In the genomic region with DNA sequence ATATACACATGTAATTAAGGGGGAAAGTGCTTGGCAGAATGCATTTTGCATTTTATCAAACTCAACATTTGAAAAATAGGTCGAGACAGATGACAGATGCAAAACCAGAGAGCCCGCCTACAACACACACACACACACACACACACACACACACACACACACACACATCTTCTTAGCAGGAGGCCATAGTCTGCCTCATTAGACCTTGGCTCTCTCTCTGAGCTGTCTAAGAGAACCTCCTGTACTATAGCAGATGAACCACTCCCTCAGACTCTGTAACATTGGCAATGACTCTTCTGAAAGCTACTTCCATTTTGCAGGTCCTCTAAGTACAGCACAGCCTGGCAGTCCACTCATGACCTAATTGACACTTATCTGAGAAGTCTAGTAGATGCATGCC, we compare ENCODE assay signal across 17 mouse cellular contexts.
A peak's percentile ranks its signal among the peaks of the same experiment; 100 is the strongest.
DNase-seq lines count a peak whose midpoint lies in the region; ATAC-seq and TF ChIP-seq lines count a peak whose summit lies in the region.
"Had no signal": no experiment of that assay in that cellular context is flagged by ENCODE, and none has a peak within 500 bp of the region (broad histone marks: within the 10 kb centered on the region; RNA-seq: fewer than 3 reads in every experiment).

No protein-coding gene starts in this region.

- DNase-seq in embryonic facial prominence, embryonic 10.5 days (ENCODE audit: low spot score), result no peak
- peak; percentile 6 for DNase-seq in lung, embryonic 14.5 days
- no peak for DNase-seq in lung, postnatal 36 days
- DNase-seq: adrenal gland, postnatal 14 days; cerebellum, adult 2 months; gastrocnemius, postnatal 14 days; heart, postnatal 36 days had no signal

- H3K36me3 ChIP-seq in embryonic facial prominence, embryonic 12.5 days, result no peaks in the 10 kb centered on the region
- H3K36me3 ChIP-seq in embryonic facial prominence, embryonic 10.5 days (replicated peaks), result no peaks in the 10 kb centered on the region
- H3K36me3 ChIP-seq in lung, embryonic 14.5 days (ENCODE audit: insufficient read depth), result no peaks in the 10 kb centered on the region
- H3K36me3 ChIP-seq in embryonic facial prominence, embryonic 13.5 days, result no peaks in the 10 kb centered on the region
- no peaks in the 10 kb centered on the region for H3K36me3 ChIP-seq in forebrain, embryonic 16.5 days (ENCODE audit: control insufficient read depth, insufficient read depth)
- H3K36me3 ChIP-seq: heart, embryonic 12.5 days; hindbrain, embryonic 15.5 days had no signal

- TF ChIP-seq CTCF in lung, embryonic 14.5 days (IDR thresholded peaks at IDR 0.05; ENCODE audit: low read depth), result no peak

- peaks cover 14% of the 10 kb centered on the region for H3K4me1 ChIP-seq in embryonic facial prominence, embryonic 12.5 days
- H3K4me1 ChIP-seq in embryonic facial prominence, embryonic 10.5 days, result peaks cover 12% of the 10 kb centered on the region
- H3K4me1 ChIP-seq in lung, embryonic 14.5 days (ENCODE audit: insufficient read depth), result no peaks in the 10 kb centered on the region
- peaks cover 38% of the 10 kb centered on the region for H3K4me1 ChIP-seq in embryonic facial prominence, embryonic 13.5 days
- no peaks in the 10 kb centered on the region for H3K4me1 ChIP-seq in forebrain, embryonic 16.5 days (replicated peaks; ENCODE audit: control insufficient read depth, insufficient read depth, low read length)
- H3K4me1 ChIP-seq: forebrain, embryonic 13.5 days; heart, embryonic 12.5 days; hindbrain, embryonic 15.5 days had no signal

- H3K9ac ChIP-seq in embryonic facial prominence, embryonic 12.5 days, result no peak overlapping the region
- H3K9ac ChIP-seq in lung, embryonic 14.5 days, result no peak overlapping the region
- H3K9ac ChIP-seq in embryonic facial prominence, embryonic 13.5 days, result no peak overlapping the region
- H3K9ac ChIP-seq in forebrain, embryonic 16.5 days (replicated peaks; ENCODE audit: low read depth, low read length), result no peak overlapping the region
- H3K9ac ChIP-seq: forebrain, embryonic 13.5 days; heart, embryonic 12.5 days; hindbrain, embryonic 15.5 days had no signal

- H3K27me3 ChIP-seq in embryonic facial prominence, embryonic 12.5 days, result no peaks in the 10 kb centered on the region
- H3K27me3 ChIP-seq in embryonic facial prominence, embryonic 10.5 days (replicated peaks; ENCODE audit: low read depth, poor library complexity, severe bottlenecking), result no peaks in the 10 kb centered on the region
- no peaks in the 10 kb centered on the region for H3K27me3 ChIP-seq in lung, embryonic 14.5 days (ENCODE audit: insufficient read depth, low read length)
- no peaks in the 10 kb centered on the region for H3K27me3 ChIP-seq in embryonic facial prominence, embryonic 13.5 days
- H3K27me3 ChIP-seq in forebrain, embryonic 16.5 days (replicated peaks; ENCODE audit: control insufficient read depth, insufficient read depth, low read length), result no peaks in the 10 kb centered on the region
- H3K27me3 ChIP-seq: CH12.LX; forebrain, embryonic 13.5 days; heart, embryonic 12.5 days; hindbrain, embryonic 15.5 days; Patski had no signal

- no peaks in the 10 kb centered on the region for H3K9me3 ChIP-seq in embryonic facial prominence, embryonic 12.5 days
- no peaks in the 10 kb centered on the region for H3K9me3 ChIP-seq in embryonic facial prominence, embryonic 10.5 days
- no peaks in the 10 kb centered on the region for H3K9me3 ChIP-seq in lung, embryonic 14.5 days (ENCODE audit: low read depth, low read length)
- H3K9me3 ChIP-seq in embryonic facial prominence, embryonic 13.5 days, result no peaks in the 10 kb centered on the region
- H3K9me3 ChIP-seq in forebrain, embryonic 16.5 days (ENCODE audit: control insufficient read depth, low read length), result no peaks in the 10 kb centered on the region
- H3K9me3 ChIP-seq: forebrain, embryonic 13.5 days; heart, embryonic 12.5 days; hindbrain, embryonic 15.5 days had no signal

- no peak for ATAC-seq in embryonic facial prominence, embryonic 12.5 days (ENCODE audit: insufficient number of reproducible peaks, insufficient read depth, low FRiP score, low TSS enrichment)
- ATAC-seq in lung, embryonic 14.5 days (ENCODE audit: insufficient read depth), result no peak
- ATAC-seq in embryonic facial prominence, embryonic 13.5 days (ENCODE audit: insufficient number of reproducible peaks, insufficient read depth, low FRiP score, low TSS enrichment, low read depth), result no peak
- no peak for ATAC-seq in forebrain, embryonic 16.5 days
- ATAC-seq: activated CD4-positive, CD25-positive, alpha-beta regulatory T cell, adult 4 months; forebrain, embryonic 13.5 days; intestine, embryonic 16.5 days; Patski had no signal

- H3K27ac ChIP-seq in embryonic facial prominence, embryonic 12.5 days, result peak overlapping the region; percentile 51; the same call in 1 of the 2 replicates
- H3K27ac ChIP-seq in embryonic facial prominence, embryonic 10.5 days (replicated peaks), result no peak overlapping the region
- no peak overlapping the region for H3K27ac ChIP-seq in lung, embryonic 14.5 days (ENCODE audit: low read depth)
- peak overlapping the region; percentile 51 for H3K27ac ChIP-seq in embryonic facial prominence, embryonic 13.5 days
- H3K27ac ChIP-seq in forebrain, embryonic 16.5 days (ENCODE audit: low read length), result no peak overlapping the region
- H3K27ac ChIP-seq: forebrain, embryonic 13.5 days; hindbrain, embryonic 15.5 days had no signal

- WGBS in embryonic facial prominence, embryonic 12.5 days, result 39% methylated on average over 2 of the region's 2 CpGs
- WGBS in embryonic facial prominence, embryonic 10.5 days, result 85% methylated on average over 2 of the region's 2 CpGs
- 63% methylated on average over 2 of the region's 2 CpGs for WGBS in lung, embryonic 14.5 days
- 58% methylated on average over 2 of the region's 2 CpGs for WGBS in embryonic facial prominence, embryonic 13.5 days
- 45% methylated on average over 2 of the region's 2 CpGs for WGBS in forebrain, embryonic 16.5 days

- no peak overlapping the region for H3K4me2 ChIP-seq in embryonic facial prominence, embryonic 12.5 days (replicated peaks)
- H3K4me2 ChIP-seq in lung, embryonic 14.5 days, result no peak overlapping the region
- no peak overlapping the region for H3K4me2 ChIP-seq in embryonic facial prominence, embryonic 13.5 days
- no peak overlapping the region for H3K4me2 ChIP-seq in forebrain, embryonic 16.5 days (ENCODE audit: low read length)
- H3K4me2 ChIP-seq: forebrain, embryonic 13.5 days; heart, embryonic 12.5 days; hindbrain, embryonic 15.5 days had no signal

- H3K4me3 ChIP-seq in embryonic facial prominence, embryonic 12.5 days, result no peak overlapping the region
- no peak overlapping the region for H3K4me3 ChIP-seq in embryonic facial prominence, embryonic 10.5 days
- no peak overlapping the region for H3K4me3 ChIP-seq in lung, embryonic 14.5 days (ENCODE audit: low read depth, low read length)
- H3K4me3 ChIP-seq in embryonic facial prominence, embryonic 13.5 days, result no peak overlapping the region
- H3K4me3 ChIP-seq in forebrain, embryonic 16.5 days (replicated peaks; ENCODE audit: low read length), result no peak overlapping the region
- H3K4me3 ChIP-seq: forebrain, embryonic 13.5 days; heart, embryonic 12.5 days; hindbrain, embryonic 15.5 days had no signal

Comparison
In these comparisons a context has a peak if more than half of its experiments do, and no peak if none do; other contexts are left out.
1. H3K27ac ChIP-seq: peak in embryonic facial prominence, embryonic 12.5 days (single experiment) and embryonic facial prominence, embryonic 13.5 days (single experiment); none in embryonic facial prominence, embryonic 10.5 days (single experiment), lung, embryonic 14.5 days (single experiment) and forebrain, embryonic 16.5 days (single experiment).